Mouse (Mus musculus) embryonic facial prominence, embryonic 13.5 days (tissue): ENCODE measurements around the gene Gpn2. TPM values are rescaled to one million over a fixed set of nuclear protein-coding genes. Genes with fewer than 3 reads are reported as not detected.

Experiments used
- microRNA-seq: library from miRNA; unstranded; fragments of <30 nt; microRNA quantifications from one replicate; pipeline ENCODE4, GENCODE M21; 2016
- polyA plus RNA-seq: library from polyadenylated mRNA; unstranded; fragments of >200 nt; fragmentation: Nextera tagmentation; extraction: Ambion mirVana; gene quantifications from 2 replicates; pipeline ENCODE4 v1.2.1, GENCODE M21; 2015

Gpn2 gene
- polyA plus RNA-seq, 1 experiment from 2014 or later: 21.2 TPM

Small RNA genes lying within 50 kb of the gene (microRNA-seq; reads per million reads assigned to microRNA genes)
- gene Gm23158: not detected

Other genes starting within 250 kb of the Gpn2 start
- gene Wdtc1, start 230.9 kb upstream of the Gpn2 start, polyA plus RNA-seq: 13.9 and 14.3 TPM in 2 replicates
- gene Slc9a1, start 214.7 kb upstream of the Gpn2 start, polyA plus RNA-seq: 8.6 and 9.4 TPM in 2 replicates
- 1.4 and 1.5 TPM in 2 replicates for gene Tent5b, start 104.2 kb upstream of the Gpn2 start, polyA plus RNA-seq
- gene Trnp1, start 85.8 kb upstream of the Gpn2 start, polyA plus RNA-seq: 3.7 and 4.0 TPM in 2 replicates
- gene Kdf1, start 65.4 kb upstream of the Gpn2 start, polyA plus RNA-seq: 19.9 TPM in 2 replicates
- gene Nudc, start 38.4 kb upstream of the Gpn2 start, polyA plus RNA-seq: 331 and 335 TPM in 2 replicates
- gene Nr0b2, start 31.0 kb upstream of the Gpn2 start, polyA plus RNA-seq: not detected in 2 replicates
- gene Gpatch3, start 9.6 kb upstream of the Gpn2 start, polyA plus RNA-seq: 9.5 and 9.9 TPM in 2 replicates
- 130 and 142 TPM in 2 replicates for gene Sfn, start 17.8 kb downstream of the Gpn2 start, polyA plus RNA-seq
- 3.9 and 4.2 TPM in 2 replicates for gene Zdhhc18, start 65.8 kb downstream of the Gpn2 start, polyA plus RNA-seq
- gene Pigv, start 88.3 kb downstream of the Gpn2 start, polyA plus RNA-seq: 17.1 and 17.4 TPM in 2 replicates
- gene Arid1a, start 172.4 kb downstream of the Gpn2 start, polyA plus RNA-seq: 36.0 and 36.4 TPM in 2 replicates